Mouse (Mus musculus): Measurements from ENCODE around the gene Tbc1d2b. TPM values are rescaled to one million over a fixed set of nuclear protein-coding genes. Genes with fewer than 3 reads are reported as not detected.

Gene Tbc1d2b
- polyA plus RNA-seq, 1 experiment from 2014 or later: 23.4 TPM

DNA sequence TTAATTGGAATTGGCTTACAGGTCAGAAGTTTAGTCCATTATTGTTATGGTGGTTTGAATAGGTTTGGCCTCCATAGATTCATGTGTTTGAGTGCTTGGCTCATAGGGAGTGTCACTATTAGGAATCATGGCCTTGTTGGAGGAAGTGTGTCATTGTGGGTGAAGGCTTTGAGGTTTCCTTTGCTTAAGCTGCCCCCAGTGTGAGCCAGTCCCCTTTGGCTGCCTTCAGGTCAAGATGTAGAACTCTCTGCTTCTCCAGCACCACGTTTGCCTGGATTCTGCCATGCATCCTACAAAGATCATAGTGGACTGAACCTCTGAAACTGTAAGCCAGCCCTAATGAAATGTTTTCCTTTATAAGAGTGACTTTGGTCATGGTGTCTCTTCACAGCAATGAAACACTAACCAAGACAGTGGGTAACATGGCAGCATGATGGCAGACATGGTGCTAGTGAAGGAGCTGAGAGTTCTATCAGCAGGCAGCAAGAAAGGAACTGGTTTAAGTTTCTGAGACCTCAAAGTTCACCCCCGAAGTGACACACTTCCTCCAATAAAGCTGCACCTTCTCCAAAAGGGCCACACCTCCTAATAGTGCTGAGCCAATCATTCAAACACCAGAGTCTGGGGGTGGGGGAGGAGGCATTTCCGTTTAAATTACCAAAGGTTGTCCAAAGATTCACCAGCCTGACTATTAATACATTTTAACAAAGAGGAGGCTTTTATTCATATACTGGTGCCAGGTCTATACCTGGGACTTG, 23.2 kb upstream of the Tbc1d2b start:
- DNase-seq (ENCODE audit: low spot score): no peak
- Histone ChIP-seq H3K4me3 (ENCODE audit: low read depth, low read length) (no peak overlapping the region), H3K9ac (ENCODE audit: low read depth, low read length) (no peak overlapping the region), H3K27ac (replicated peaks; ENCODE audit: low read depth, low read length) (no peak overlapping the region), H3K4me2 (ENCODE audit: low read depth, low read length) (no peak overlapping the region), H3K27me3 (replicated peaks; ENCODE audit: control insufficient read depth, insufficient read depth, low read length) (no peaks in the 10 kb centered on the region), H3K4me1 (ENCODE audit: control insufficient read depth, insufficient read depth, low read length) (no peaks in the 10 kb centered on the region), H3K9me3 (ENCODE audit: control insufficient read depth, low read length) (no peaks in the 10 kb centered on the region), H3K36me3 (ENCODE audit: control insufficient read depth, insufficient read depth, low read length) (no peaks in the 10 kb centered on the region)
- no peak for ATAC-seq (ENCODE audit: low read depth)
- 60% methylated on average over 3 of the region's 3 CpGs for WGBS

DNA sequence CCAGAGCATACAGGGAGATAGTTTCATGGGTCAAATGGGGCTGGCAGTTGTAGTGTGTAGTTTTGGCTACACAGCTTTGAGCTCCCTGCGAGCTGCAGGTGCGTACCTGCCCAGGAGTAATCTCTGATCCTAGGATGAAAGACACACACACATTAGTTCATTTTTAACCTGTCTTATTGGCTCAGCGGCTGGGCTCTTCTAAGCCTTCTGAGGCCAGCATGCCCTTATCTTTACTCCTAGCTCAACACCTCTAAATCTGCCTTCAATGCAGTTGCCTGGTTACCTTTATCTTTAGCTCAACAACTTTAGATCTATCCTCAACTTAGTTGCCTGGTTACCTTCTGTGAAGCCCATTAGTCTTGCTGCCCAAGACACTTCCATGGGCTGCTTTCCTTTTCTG, 7.8 kb upstream of the Tbc1d2b start:
- Histone ChIP-seq H3K9me3 (ENCODE audit: control insufficient read depth, low read length) (no peaks in the 10 kb centered on the region), H3K4me2 (ENCODE audit: low read depth, low read length) (no peak overlapping the region), H3K4me3 (ENCODE audit: low read depth, low read length) (no peak overlapping the region), H3K27ac (replicated peaks; ENCODE audit: low read depth, low read length) (no peak overlapping the region), H3K27me3 (replicated peaks; ENCODE audit: control insufficient read depth, insufficient read depth, low read length) (no peaks in the 10 kb centered on the region), H3K36me3 (ENCODE audit: control insufficient read depth, insufficient read depth, low read length) (no peaks in the 10 kb centered on the region), H3K4me1 (ENCODE audit: control insufficient read depth, insufficient read depth, low read length) (no peaks in the 10 kb centered on the region), H3K9ac (ENCODE audit: low read depth, low read length) (no peak overlapping the region)
- ATAC-seq (ENCODE audit: low read depth) (no peak), DNase-seq (ENCODE audit: low spot score) (no peak)
- WGBS: 85% methylated on average over 3 of the region's 3 CpGs

DNA sequence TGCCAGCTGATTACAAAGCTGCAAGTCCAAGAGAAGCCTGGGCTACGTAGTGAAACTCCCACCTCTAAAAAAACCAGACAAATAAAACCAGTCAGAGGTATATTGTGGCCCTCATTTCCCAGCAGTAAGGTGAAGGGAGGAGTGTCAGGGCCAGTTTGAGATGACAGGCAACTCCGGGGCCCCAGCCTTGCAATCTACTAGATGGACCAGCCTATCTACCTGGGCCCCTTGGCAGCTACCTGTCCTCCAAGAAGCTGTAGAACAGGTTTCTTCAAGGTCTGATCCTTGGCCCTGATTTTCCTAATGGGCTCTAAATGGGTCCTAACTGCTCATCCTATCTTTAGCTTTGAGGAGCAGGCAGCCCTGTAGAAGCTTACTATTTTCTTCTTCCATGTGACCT, 7.3 kb upstream of the Tbc1d2b start:
- no peak overlapping the region for H3K9ac ChIP-seq (ENCODE audit: low read depth, low read length)
- no peak for DNase-seq (ENCODE audit: low spot score)
- WGBS: 69% methylated on average over 2 of the region's 2 CpGs
- no peak overlapping the region for H3K27ac ChIP-seq (replicated peaks; ENCODE audit: low read depth, low read length)
- no peaks in the 10 kb centered on the region for H3K27me3 ChIP-seq (replicated peaks; ENCODE audit: control insufficient read depth, insufficient read depth, low read length)
- no peak overlapping the region for H3K4me3 ChIP-seq (ENCODE audit: low read depth, low read length)
- ATAC-seq (ENCODE audit: low read depth): no peak
- H3K4me2 ChIP-seq (ENCODE audit: low read depth, low read length): no peak overlapping the region
- no peaks in the 10 kb centered on the region for H3K9me3 ChIP-seq (ENCODE audit: control insufficient read depth, low read length)
- no peaks in the 10 kb centered on the region for H3K36me3 ChIP-seq (ENCODE audit: control insufficient read depth, insufficient read depth, low read length)
- no peaks in the 10 kb centered on the region for H3K4me1 ChIP-seq (ENCODE audit: control insufficient read depth, insufficient read depth, low read length)

DNA sequence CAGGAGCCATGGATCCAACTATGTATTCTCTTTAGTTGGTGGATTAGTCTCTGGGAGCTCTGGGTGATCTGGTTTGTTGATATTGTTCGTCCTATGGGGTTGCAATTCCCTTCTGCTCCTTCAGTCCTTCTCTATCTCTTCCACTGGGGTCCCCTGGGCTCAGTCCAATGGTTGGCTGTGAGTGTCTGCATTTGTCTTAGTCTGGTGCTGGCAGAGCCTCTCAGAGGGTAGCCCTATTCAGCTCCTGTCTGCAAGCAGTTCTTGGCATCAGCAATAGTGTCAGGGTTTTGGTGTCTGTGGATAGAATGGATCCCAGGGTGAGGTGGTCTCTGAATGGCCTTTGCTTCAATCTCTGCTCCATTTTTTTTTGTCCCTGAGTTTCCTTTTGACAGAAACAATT, 6.2 kb upstream of the Tbc1d2b start:
- H3K9ac ChIP-seq (ENCODE audit: low read depth, low read length): no peak overlapping the region
- no peaks in the 10 kb centered on the region for H3K36me3 ChIP-seq (ENCODE audit: control insufficient read depth, insufficient read depth, low read length)
- WGBS: 82% methylated on average over 1 of the region's 1 CpGs
- ATAC-seq (ENCODE audit: low read depth) (no peak), DNase-seq (ENCODE audit: low spot score) (no peak)
- no peaks in the 10 kb centered on the region for H3K9me3 ChIP-seq (ENCODE audit: control insufficient read depth, low read length)
- no peak overlapping the region for H3K4me2 ChIP-seq (ENCODE audit: low read depth, low read length)
- no peak overlapping the region for H3K4me3 ChIP-seq (ENCODE audit: low read depth, low read length)
- no peaks in the 10 kb centered on the region for H3K4me1 ChIP-seq (ENCODE audit: control insufficient read depth, insufficient read depth, low read length)
- H3K27ac ChIP-seq (replicated peaks; ENCODE audit: low read depth, low read length): no peak overlapping the region
- no peaks in the 10 kb centered on the region for H3K27me3 ChIP-seq (replicated peaks; ENCODE audit: control insufficient read depth, insufficient read depth, low read length)

GRCm38 (mm10) chr9:90275906-90276305, 5.3 kb upstream of the Tbc1d2b start:
- 90% methylated on average over 5 of the region's 5 CpGs for WGBS
- no peak overlapping the region for H3K27ac ChIP-seq (replicated peaks; ENCODE audit: low read depth, low read length)

GRCm38 (mm10) chr9:90275500-90275899, 4.9 kb upstream of the Tbc1d2b start:
- H3K36me3 ChIP-seq (ENCODE audit: control insufficient read depth, insufficient read depth, low read length): no peaks in the 10 kb centered on the region
- H3K27me3 ChIP-seq (replicated peaks; ENCODE audit: control insufficient read depth, insufficient read depth, low read length): no peaks in the 10 kb centered on the region
- no peak overlapping the region for H3K4me2 ChIP-seq (ENCODE audit: low read depth, low read length)
- ATAC-seq (ENCODE audit: low read depth) (no peak), DNase-seq (ENCODE audit: low spot score) (no peak)
- H3K4me3 ChIP-seq (ENCODE audit: low read depth, low read length): no peak overlapping the region
- H3K9ac ChIP-seq (ENCODE audit: low read depth, low read length): no peak overlapping the region
- no peak overlapping the region for H3K27ac ChIP-seq (replicated peaks; ENCODE audit: low read depth, low read length)
- H3K4me1 ChIP-seq (ENCODE audit: control insufficient read depth, insufficient read depth, low read length): no peaks in the 10 kb centered on the region; the same call in 1 of the 2 replicates
- 72% methylated on average over 2 of the region's 2 CpGs for WGBS
- no peaks in the 10 kb centered on the region for H3K9me3 ChIP-seq (ENCODE audit: control insufficient read depth, low read length)

More at GRCm38 (mm10) chr9:90275906-90276305, 5.3 kb upstream of the Tbc1d2b start:
- no peak overlapping the region for H3K4me3 ChIP-seq (ENCODE audit: low read depth, low read length)
- ATAC-seq (ENCODE audit: low read depth) (no peak), DNase-seq (ENCODE audit: low spot score) (no peak)
- H3K27me3 ChIP-seq (replicated peaks; ENCODE audit: control insufficient read depth, insufficient read depth, low read length): no peaks in the 10 kb centered on the region
- H3K4me2 ChIP-seq (ENCODE audit: low read depth, low read length): no peak overlapping the region
- no peak overlapping the region for H3K9ac ChIP-seq (ENCODE audit: low read depth, low read length)
- no peaks in the 10 kb centered on the region for H3K9me3 ChIP-seq (ENCODE audit: control insufficient read depth, low read length)
- no peaks in the 10 kb centered on the region; the same call in 1 of the 2 replicates for H3K4me1 ChIP-seq (ENCODE audit: control insufficient read depth, insufficient read depth, low read length)
- no peaks in the 10 kb centered on the region for H3K36me3 ChIP-seq (ENCODE audit: control insufficient read depth, insufficient read depth, low read length)

GRCm38 (mm10) chr9:90274516-90274915, 3.9 kb upstream of the Tbc1d2b start:
- H3K9me3 ChIP-seq (ENCODE audit: control insufficient read depth, low read length): no peaks in the 10 kb centered on the region
- peaks cover 5% of the 10 kb centered on the region; the same call in 1 of the 2 replicates for H3K4me1 ChIP-seq (ENCODE audit: control insufficient read depth, insufficient read depth, low read length)
- H3K4me2 ChIP-seq (ENCODE audit: low read depth, low read length): no peak overlapping the region
- DNase-seq (ENCODE audit: low spot score) (no peak), ATAC-seq (ENCODE audit: low read depth) (no peak)
- H3K27me3 ChIP-seq (replicated peaks; ENCODE audit: control insufficient read depth, insufficient read depth, low read length): no peaks in the 10 kb centered on the region
- H3K9ac ChIP-seq (ENCODE audit: low read depth, low read length): no peak overlapping the region
- WGBS: 64% methylated on average over 3 of the region's 3 CpGs
- no peaks in the 10 kb centered on the region for H3K36me3 ChIP-seq (ENCODE audit: control insufficient read depth, insufficient read depth, low read length)
- H3K27ac ChIP-seq (replicated peaks; ENCODE audit: low read depth, low read length): no peak overlapping the region
- H3K4me3 ChIP-seq (ENCODE audit: low read depth, low read length): no peak overlapping the region

GRCm38 (mm10) chr9:90272346-90272745, 1.7 kb upstream of the Tbc1d2b start:
- no peak for DNase-seq (ENCODE audit: low spot score)

DNA sequence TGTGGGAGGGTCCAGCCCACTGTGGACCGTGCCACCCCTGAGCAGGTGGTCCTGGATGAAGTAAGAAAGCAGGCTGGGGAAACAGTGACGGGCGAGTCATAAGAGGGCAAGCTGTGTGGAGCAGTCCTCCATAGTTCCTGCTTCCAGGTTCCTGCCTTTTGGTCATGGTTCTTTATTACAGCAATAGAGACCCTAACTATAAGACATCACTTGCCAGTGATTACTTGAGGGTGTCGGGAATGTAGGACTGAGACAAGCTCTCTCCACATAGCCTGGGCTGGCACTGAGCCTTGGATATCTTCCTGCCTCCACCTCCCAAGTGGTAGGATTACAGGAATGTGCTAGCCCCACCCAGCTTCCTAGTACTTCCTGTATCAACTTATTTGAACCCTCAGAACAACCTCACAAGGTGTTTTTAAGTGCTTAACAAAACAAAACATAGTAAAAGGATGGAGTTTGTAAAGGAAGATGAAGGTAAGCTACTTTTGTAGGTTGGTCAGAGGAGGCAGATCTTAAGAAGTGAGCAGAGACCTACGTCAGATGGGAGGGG, 1.0 kb upstream of the Tbc1d2b start:
- Histone ChIP-seq H3K36me3 (ENCODE audit: control insufficient read depth, insufficient read depth, low read length) (no peaks in the 10 kb centered on the region), H3K9me3 (ENCODE audit: control insufficient read depth, low read length) (no peaks in the 10 kb centered on the region), H3K4me2 (ENCODE audit: low read depth, low read length) (no peak overlapping the region), H3K4me1 (ENCODE audit: control insufficient read depth, insufficient read depth, low read length) (peaks cover 22% of the 10 kb centered on the region), H3K27me3 (replicated peaks; ENCODE audit: control insufficient read depth, insufficient read depth, low read length) (no peaks in the 10 kb centered on the region), H3K9ac (ENCODE audit: low read depth, low read length) (no peak overlapping the region), H3K27ac (replicated peaks; ENCODE audit: low read depth, low read length) (no peak overlapping the region), H3K4me3 (ENCODE audit: low read depth, low read length) (no peak overlapping the region)
- ATAC-seq (ENCODE audit: low read depth) (no peak), DNase-seq (ENCODE audit: low spot score) (no peak)
- 63% methylated on average over 5 of the region's 5 CpGs for WGBS

More at GRCm38 (mm10) chr9:90272346-90272745, 1.7 kb upstream of the Tbc1d2b start:
- WGBS: 79% methylated on average over 12 of the region's 12 CpGs
- peaks cover 17% of the 10 kb centered on the region for H3K4me1 ChIP-seq (ENCODE audit: control insufficient read depth, insufficient read depth, low read length)
- no peak overlapping the region for H3K4me3 ChIP-seq (ENCODE audit: low read depth, low read length)
- no peak overlapping the region for H3K27ac ChIP-seq (replicated peaks; ENCODE audit: low read depth, low read length)
- H3K36me3 ChIP-seq (ENCODE audit: control insufficient read depth, insufficient read depth, low read length): no peaks in the 10 kb centered on the region
- no peak overlapping the region for H3K4me2 ChIP-seq (ENCODE audit: low read depth, low read length)
- no peak for ATAC-seq (ENCODE audit: low read depth)
- H3K9me3 ChIP-seq (ENCODE audit: control insufficient read depth, low read length): no peaks in the 10 kb centered on the region
- H3K9ac ChIP-seq (ENCODE audit: low read depth, low read length): no peak overlapping the region
- H3K27me3 ChIP-seq (replicated peaks; ENCODE audit: control insufficient read depth, insufficient read depth, low read length): no peaks in the 10 kb centered on the region
